In genomic region chr5:113173318-113173717, GRCm38 (mm10) we compare ENCODE assay signal across 10 mouse cellular contexts. TPM values are rescaled to one million over a fixed set of nuclear protein-coding genes. Genes with fewer than 3 reads are reported as not detected.
DNase-seq lines count a peak whose midpoint lies in the region; ATAC-seq and TF ChIP-seq lines count a peak whose summit lies in the region.
"Had no signal": no experiment of that assay in that cellular context is flagged by ENCODE, and none has a peak within 500 bp of the region (broad histone marks: within the 10 kb centered on the region; RNA-seq: fewer than 3 reads in every experiment).

No protein-coding gene starts in this region.

- H3K9ac ChIP-seq in heart, postnatal 0 days (replicated peaks; ENCODE audit: low read depth, low read length), result no peak overlapping the region
- H3K9ac ChIP-seq: embryonic facial prominence, embryonic 13.5 days had no signal

- no peaks in the 10 kb centered on the region for H3K36me3 ChIP-seq in heart, postnatal 0 days (replicated peaks; ENCODE audit: control insufficient read depth, insufficient read depth, low read length)
- H3K36me3 ChIP-seq: embryonic facial prominence, embryonic 13.5 days had no signal

- POLR2A ChIA-PET in Patski (lab: Charles Lee), result no interaction called here

- H3K9me3 ChIP-seq in heart, postnatal 0 days (replicated peaks; ENCODE audit: control insufficient read depth, low read length), result no peaks in the 10 kb centered on the region
- H3K9me3 ChIP-seq: embryonic facial prominence, embryonic 13.5 days had no signal

- 13% methylated on average over 5 of the region's 5 CpGs for WGBS in heart, postnatal 0 days

- CTCF ChIA-PET in Patski (lab: Charles Lee), result interaction anchor here (0.7 to 3.0 kb wide), 7 partner anchors 13 to 75 kb away, joined by 3 to 24 read pairs (median 3); partner anchors contain the start of gene Tmem211

- intact Hi-C loops in left cerebral cortex, postnatal 25 days (cut with DNase I), result loop anchor here (10.0 kb wide), 1 partner anchor 299 kb away; no protein-coding TSS in a partner anchor

- peak; percentile 76 for DNase-seq in layer of hippocampus, adult 11-12 months (ENCODE audit: low spot score)
- no peak for DNase-seq in layer of hippocampus, adult 9-11 months
- DNase-seq in Patski (ENCODE audit: low read depth, low spot score), result no peak
- DNase-seq in cerebellum, postnatal 25 days, result peak; percentile 74 to 82
- peak; percentile 61 for DNase-seq in heart, postnatal 0 days (ENCODE audit: low spot score)
- peak; percentile 68 to 76 for DNase-seq in left cerebral cortex, postnatal 25 days (ENCODE audit: low spot score in 2 of 2)
- peak; percentile 65 for DNase-seq in naive thymus-derived CD4-positive, alpha-beta T cell, adult 2 months (ENCODE audit: low read depth)
- DNase-seq in testis, postnatal 14 days (ENCODE audit: low spot score), result peak; percentile 59

- no peak overlapping the region for H3K4me3 ChIP-seq in heart, postnatal 0 days (ENCODE audit: low read depth, low read length)
- H3K4me3 ChIP-seq: embryonic facial prominence, embryonic 13.5 days had no signal

- ATAC-seq in Patski, result peak; percentile 47
- peak; percentile 68 for ATAC-seq in heart, postnatal 0 days (ENCODE audit: insufficient read depth, low read depth)

- no peaks in the 10 kb centered on the region for H3K4me1 ChIP-seq in heart, postnatal 0 days (ENCODE audit: control insufficient read depth, insufficient read depth)
- H3K4me1 ChIP-seq: embryonic facial prominence, embryonic 13.5 days had no signal

- no peak for TF ChIP-seq EP300 in heart, postnatal 0 days (IDR thresholded peaks at IDR 0.05; ENCODE audit: low read depth)

- H3K27me3 ChIP-seq in Patski, result no peaks in the 10 kb centered on the region
- H3K27me3 ChIP-seq in heart, postnatal 0 days (ENCODE audit: control insufficient read depth, insufficient read depth, low read length), result no peaks in the 10 kb centered on the region
- H3K27me3 ChIP-seq: embryonic facial prominence, embryonic 13.5 days had no signal

- TF ChIP-seq CTCF in Patski (IDR thresholded peaks at IDR 0.05), result no peak
- TF ChIP-seq CTCF in heart, postnatal 0 days (IDR thresholded peaks at IDR 0.05; ENCODE audit: low read depth), result peak; percentile 91

- in situ Hi-C loops in Patski (cut with MboI; ENCODE audit: low pct_unique_long_range_greater_than_20kb), result no loop called here

- H3K27ac ChIP-seq in heart, postnatal 0 days (ENCODE audit: low read depth), result no peak overlapping the region
- H3K27ac ChIP-seq: embryonic facial prominence, embryonic 13.5 days; macrophage had no signal

- no peak overlapping the region for H3K4me2 ChIP-seq in heart, postnatal 0 days (ENCODE audit: low read depth, low read length)
- H3K4me2 ChIP-seq: embryonic facial prominence, embryonic 13.5 days had no signal

RNA-seq across cellular contexts. Expression of gene 2900026A02Rik, which starts 47.7 kb away (rescaled TPM):
- 26.0 TPM for polyA plus RNA-seq in Patski (2021)
- 17.0 and 18.9 TPM in 2 replicates for total RNA-seq in heart, postnatal 0 days (2014; rRNA removed; ENCODE audit: low replicate concordance)
- polyA plus RNA-seq in heart, postnatal 0 days (2015; fragmentation: Nextera tagmentation; extraction: Ambion mirVana), result 8.1 and 10.2 TPM in 2 replicates
- 10 to 100 TPM; 39.0 to 44.7 TPM for total RNA-seq in left cerebral cortex, postnatal 25 days (2021)

RNA-seq across cellular contexts. Expression of gene Tmem211, which starts 53.4 kb away (rescaled TPM):
- polyA plus RNA-seq in Patski (2021), result not detected
- not detected in 2 replicates for total RNA-seq in heart, postnatal 0 days (2014; rRNA removed; ENCODE audit: low replicate concordance)
- polyA plus RNA-seq in heart, postnatal 0 days (2015; fragmentation: Nextera tagmentation; extraction: Ambion mirVana), result not detected in 2 replicates
- total RNA-seq in left cerebral cortex, postnatal 25 days (2021), result not detected
- polyA plus RNA-seq: embryonic facial prominence, embryonic 13.5 days; macrophage had no signal

Comparison
In these comparisons a context has a peak if more than half of its experiments do, and no peak if none do; other contexts are left out.
1. DNase-seq: peak in layer of hippocampus, adult 11-12 months (single experiment), cerebellum, postnatal 25 days (2 of 2), heart, postnatal 0 days (single experiment), left cerebral cortex, postnatal 25 days (2 of 2), naive thymus-derived CD4-positive, alpha-beta T cell, adult 2 months (single experiment) and testis, postnatal 14 days (single experiment); none in layer of hippocampus, adult 9-11 months (single experiment) and Patski (single experiment).